Mouse (Mus musculus) stomach, embryonic 14.5 days (tissue): ENCODE results near the gene Lmx1b. TPM values are rescaled to one million over a fixed set of nuclear protein-coding genes. Genes with fewer than 3 reads are reported as not detected.
A peak's percentile ranks its signal among the peaks of the same experiment; 100 is the strongest.

Experiments
- ATAC-seq: fragments of 200-750 bp; cut with Nextera tagmentation; 2 replicates; pipeline ENCODE4 v1.8.0; 2017; ENCODE audit warnings: low read depth, moderate TSS enrichment; ENCODE audit not compliant: insufficient number of reproducible peaks, insufficient read depth, low FRiP score
- H3K27ac ChIP-seq: fragments of 300-500 bp; sonication (generic); 2 replicates; pipeline ENCODE4 v1.5.1; 2014; ENCODE audit warnings: mild to moderate bottlenecking, low read length, moderate library complexity, mixed read lengths
- H3K27me3 ChIP-seq: fragments of 300-500 bp; sonication (generic); 2 replicates; pipeline ENCODE4 v1.6.1; 2014; ENCODE audit warnings: low read length, control low read depth, mixed read lengths; ENCODE audit not compliant: control insufficient read depth, insufficient read depth
- H3K36me3 ChIP-seq: fragments of 300-500 bp; sonication (generic); 2 replicates; pipeline ENCODE4 v1.6.1; 2014; ENCODE audit warnings: mild to moderate bottlenecking, control low read depth, low read length, moderate library complexity, mixed read lengths; ENCODE audit not compliant: control insufficient read depth, insufficient read depth
- H3K4me1 ChIP-seq: fragments of 300-500 bp; sonication (generic); 2 replicates; pipeline ENCODE4 v1.6.1; 2014; ENCODE audit warnings: low read length, control low read depth, mixed read lengths; ENCODE audit not compliant: control insufficient read depth, insufficient read depth
- H3K4me2 ChIP-seq: fragments of 300-500 bp; sonication (generic); replicated peaks from 2 replicates; pipeline ENCODE4 v1.6.1; 2014; ENCODE audit warnings: low read depth, low read length, control low read depth
- H3K4me3 ChIP-seq: fragments of 300-500 bp; sonication (generic); 2 replicates; pipeline ENCODE4 v1.5.1; 2014; ENCODE audit warnings: low read depth, low read length, control low read depth
- H3K9ac ChIP-seq: fragments of 300-500 bp; sonication (generic); replicated peaks from 2 replicates; pipeline ENCODE4 v1.6.1; 2014; ENCODE audit warnings: low read depth, mild to moderate bottlenecking, control low read depth, low read length, moderate library complexity, mixed read lengths
- H3K9me3 ChIP-seq: fragments of 300-500 bp; sonication (generic); 2 replicates; pipeline ENCODE4 v1.6.1; 2016; ENCODE audit warnings: low read depth, low read length, control low read depth; ENCODE audit not compliant: control insufficient read depth
- WGBS: fragments of 180-500 bp; shearing (Covaris S2); extraction: QIAGEN DNeasy Blood & Tissue Kit; methylation state at CpG from one replicate; pipeline ENCODE4 v1.1.7; 2014; 5-methylcytosine and 5-hydroxymethylcytosine counted together
- polyA plus RNA-seq: library from polyadenylated mRNA; unstranded; fragments of >200 nt; fragmentation: Nextera tagmentation; extraction: Ambion mirVana; gene quantifications from 2 replicates; pipeline ENCODE4 v1.2.1, GENCODE M21; 2014

The Lmx1b gene
- polyA plus RNA-seq, 1 experiment from 2014 or later: not detected

- Histone ChIP-seq H3K27ac (no peak overlapping the region), H3K27me3 (peaks cover 20% of the 10 kb centered on the region), H3K4me2 (no peak overlapping the region), H3K9ac (no peak overlapping the region), H3K9me3 (no peaks in the 10 kb centered on the region), H3K36me3 (no peaks in the 10 kb centered on the region), H3K4me3 (no peak overlapping the region), H3K4me1 (peaks cover 17% of the 10 kb centered on the region; the same call in 1 of the 2 replicates)
- ATAC-seq: peak; percentile 63; the same call in 1 of the 2 replicates
- 6% methylated on average over 4 of the region's 5 CpGs for WGBS
These were observed 57.8 kb downstream of the Lmx1b start for GRCm38 (mm10) chr2:33582457-33583060.

GRCm38 (mm10) chr2:33581866-33582265 lies 58.4 kb downstream of the Lmx1b start:
- Histone ChIP-seq H3K9me3 (no peaks in the 10 kb centered on the region), H3K4me1 (peaks cover 17% of the 10 kb centered on the region; the same call in 1 of the 2 replicates)
- no peak for ATAC-seq

GRCm38 (mm10) chr2:33581449-33581777 lies 58.9 kb downstream of the Lmx1b start:
- ATAC-seq: no peak
- H3K27me3 ChIP-seq: peaks cover 20% of the 10 kb centered on the region
- H3K27ac ChIP-seq: no peak overlapping the region
- 2% methylated on average over 6 of the region's 6 CpGs for WGBS
- H3K4me2 ChIP-seq: no peak overlapping the region; the same call in 1 of the 2 replicates
- no peak overlapping the region for H3K9ac ChIP-seq
- no peaks in the 10 kb centered on the region for H3K36me3 ChIP-seq
- no peak overlapping the region for H3K4me3 ChIP-seq
- no peaks in the 10 kb centered on the region for H3K9me3 ChIP-seq
- H3K4me1 ChIP-seq: peaks cover 17% of the 10 kb centered on the region; the same call in 1 of the 2 replicates

More at GRCm38 (mm10) chr2:33581866-33582265, 58.4 kb downstream of the Lmx1b start:
- H3K27me3 ChIP-seq: peaks cover 20% of the 10 kb centered on the region
- no peaks in the 10 kb centered on the region for H3K36me3 ChIP-seq
- no peak overlapping the region for H3K27ac ChIP-seq
- no peak overlapping the region for H3K4me2 ChIP-seq
- H3K4me3 ChIP-seq: no peak overlapping the region
- H3K9ac ChIP-seq: no peak overlapping the region
- 11% methylated on average over 8 of the region's 8 CpGs for WGBS

- 1% methylated on average over 34 of the region's 34 CpGs for WGBS
These were observed 59.4 kb downstream of the Lmx1b start for GRCm38 (mm10) chr2:33580697-33581448.

GRCm38 (mm10) chr2:33575406-33575805 lies 64.9 kb downstream of the Lmx1b start:
- Histone ChIP-seq H3K9ac (no peak overlapping the region), H3K4me3 (no peak overlapping the region), H3K27me3 (peaks cover 15% of the 10 kb centered on the region; the same call in 1 of the 2 replicates), H3K4me1 (no peaks in the 10 kb centered on the region), H3K4me2 (no peak overlapping the region), H3K27ac (no peak overlapping the region), H3K9me3 (no peaks in the 10 kb centered on the region), H3K36me3 (no peaks in the 10 kb centered on the region)
- WGBS: 38% methylated on average over 13 of the region's 13 CpGs
- no peak for ATAC-seq

More at GRCm38 (mm10) chr2:33580697-33581448, 59.4 kb downstream of the Lmx1b start:
- no peak overlapping the region for H3K9ac ChIP-seq
- H3K9me3 ChIP-seq: no peaks in the 10 kb centered on the region
- no peak overlapping the region for H3K27ac ChIP-seq
- H3K4me3 ChIP-seq: peak overlapping the region; percentile 13
- H3K4me1 ChIP-seq: peaks cover 17% of the 10 kb centered on the region; the same call in 1 of the 2 replicates
- peaks cover 20% of the 10 kb centered on the region for H3K27me3 ChIP-seq
- H3K4me2 ChIP-seq: peak overlapping the region; percentile 38
- ATAC-seq: no peak
- H3K36me3 ChIP-seq: no peaks in the 10 kb centered on the region

GRCm38 (mm10) chr2:33573075-33573474 lies 67.2 kb downstream of the Lmx1b start:
- no peak overlapping the region for H3K27ac ChIP-seq
- ATAC-seq: no peak

GRCm38 (mm10) chr2:33571219-33571824 lies 69.0 kb downstream of the Lmx1b start:
- ATAC-seq: no peak
- 0 out of 2 replicates have a peak, but pooled peaks cover 3% of the 10 kb centered on the region for H3K27me3 ChIP-seq
- no peak overlapping the region for H3K27ac ChIP-seq
- H3K36me3 ChIP-seq: no peaks in the 10 kb centered on the region
- H3K9ac ChIP-seq: no peak overlapping the region
- no peaks in the 10 kb centered on the region for H3K4me1 ChIP-seq
- H3K4me2 ChIP-seq: no peak overlapping the region
- no peaks in the 10 kb centered on the region for H3K9me3 ChIP-seq
- no peak overlapping the region for H3K4me3 ChIP-seq
- WGBS: 38% methylated on average over 16 of the region's 16 CpGs

More at GRCm38 (mm10) chr2:33573075-33573474, 67.2 kb downstream of the Lmx1b start:
- Histone ChIP-seq H3K4me2 (no peak overlapping the region), H3K36me3 (no peaks in the 10 kb centered on the region), H3K9ac (no peak overlapping the region), H3K27me3 (0 out of 2 replicates have a peak, but pooled peaks cover 3% of the 10 kb centered on the region), H3K4me1 (no peaks in the 10 kb centered on the region), H3K9me3 (no peaks in the 10 kb centered on the region), H3K4me3 (no peak overlapping the region)
- 94% methylated on average over 7 of the region's 7 CpGs for WGBS

- H3K9ac ChIP-seq: no peak overlapping the region
- no peak overlapping the region for H3K4me2 ChIP-seq
- no peak overlapping the region for H3K4me3 ChIP-seq
- 71% methylated on average over 10 of the region's 10 CpGs for WGBS
- H3K27ac ChIP-seq: no peak overlapping the region
- no peaks in the 10 kb centered on the region for H3K36me3 ChIP-seq
- H3K4me1 ChIP-seq: no peaks in the 10 kb centered on the region
- ATAC-seq: no peak
- 0 out of 2 replicates have a peak, but pooled peaks cover 3% of the 10 kb centered on the region for H3K27me3 ChIP-seq
- H3K9me3 ChIP-seq: no peaks in the 10 kb centered on the region
These were observed 70.6 kb downstream of the Lmx1b start for GRCm38 (mm10) chr2:33569698-33570097.
